Mouse (Mus musculus): ENCODE results near the gene Map4.

- TF ChIP-seq EP300 (IDR thresholded peaks at IDR 0.05; ENCODE audit: low read depth) (no peak), CTCF (IDR thresholded peaks at IDR 0.05; ENCODE audit: low read depth) (no peak)
Observed at GRCm38 (mm10) chr9:110021463-110021862, 90.2 kb downstream of the Map4 start.

Data from liver, postnatal 0 days (tissue).